Mouse (Mus musculus) CD4-positive naive resting alpha-beta T cell, adult 76 days (primary cell): ENCODE data around the gene Ccnb2. TPM values are rescaled to one million over a fixed set of nuclear protein-coding genes. Genes with fewer than 3 reads are reported as not detected.

Experiments
- total RNA-seq: library from RNA; stranded (reverse); gene quantifications from one replicate; pipeline ENCODE4 v1.2.4, GENCODE M21; 2023

Gene Ccnb2
- 2.1 TPM for total RNA-seq

DNA sequence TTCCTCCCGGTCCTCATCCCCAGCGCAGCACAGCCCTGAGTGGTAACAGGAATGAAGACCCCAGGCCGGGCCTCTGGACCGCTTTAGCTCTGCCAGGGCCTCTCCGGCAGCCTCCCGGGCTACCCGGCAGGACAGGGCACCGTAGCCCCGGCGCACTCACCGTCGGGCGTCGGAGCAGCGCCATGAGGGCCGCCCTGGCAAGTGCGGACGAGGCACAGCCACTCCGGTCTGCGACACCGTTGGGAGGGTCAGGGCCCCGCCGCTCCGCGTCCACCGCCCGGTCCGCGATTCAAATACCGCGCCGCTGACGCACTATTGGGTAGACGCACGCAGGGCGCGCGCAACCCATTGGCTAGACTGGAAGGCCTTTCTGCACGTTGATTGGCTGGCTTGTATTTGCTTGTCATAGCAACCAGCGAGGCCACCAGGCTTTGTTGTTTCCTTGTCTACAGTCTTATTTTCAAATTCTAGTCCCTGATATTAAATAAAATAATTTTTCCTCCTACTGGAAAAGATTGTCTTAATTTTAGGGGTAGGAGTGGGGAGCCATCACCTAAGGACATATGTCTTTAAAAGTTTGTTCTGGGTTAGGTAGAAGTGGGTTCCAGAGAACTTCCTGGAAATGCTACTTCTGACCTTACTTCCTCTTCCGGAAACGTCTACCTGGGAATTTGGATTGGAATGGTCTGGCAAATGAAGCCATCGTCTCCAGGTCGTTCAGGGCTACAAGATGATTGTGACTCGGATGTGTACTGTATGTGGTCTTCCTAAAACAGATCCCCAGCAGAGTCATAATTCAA is at the start of gene Ccnb2:
Gene Ccnb2, minus strand, starts transcription at position 291 of the 800 bp plus-strand sequence.

Other genes starting within 250 kb of the Ccnb2 start
- 16.5 TPM for gene Myo1e, start 214.2 kb downstream of the Ccnb2 start, total RNA-seq
- gene Rnf111, start 82.2 kb upstream of the Ccnb2 start, total RNA-seq: 64.1 TPM
- 135 TPM for gene Sltm, start 121.2 kb upstream of the Ccnb2 start, total RNA-seq
- gene Gm10642, start 234.7 kb upstream of the Ccnb2 start, total RNA-seq: 2.1 TPM
- gene Mindy2, start 235.6 kb upstream of the Ccnb2 start, total RNA-seq: 28.8 TPM